Mouse (Mus musculus): ENCODE measurements around the gene Vdr.

Vdr gene

GRCm38 (mm10) chr15:97920306-97920705 is 9.9 kb upstream of the Vdr start:
- DNase-seq (ENCODE audit: low read depth, low spot score) = no peak

GRCm38 (mm10) chr15:97919217-97919616 is 8.8 kb upstream of the Vdr start:
- no peak for DNase-seq (ENCODE audit: low read depth, low spot score)

GRCm38 (mm10) chr15:97917994-97918393 is 7.6 kb upstream of the Vdr start:
- DNase-seq (ENCODE audit: low read depth, low spot score) = no peak

DNA sequence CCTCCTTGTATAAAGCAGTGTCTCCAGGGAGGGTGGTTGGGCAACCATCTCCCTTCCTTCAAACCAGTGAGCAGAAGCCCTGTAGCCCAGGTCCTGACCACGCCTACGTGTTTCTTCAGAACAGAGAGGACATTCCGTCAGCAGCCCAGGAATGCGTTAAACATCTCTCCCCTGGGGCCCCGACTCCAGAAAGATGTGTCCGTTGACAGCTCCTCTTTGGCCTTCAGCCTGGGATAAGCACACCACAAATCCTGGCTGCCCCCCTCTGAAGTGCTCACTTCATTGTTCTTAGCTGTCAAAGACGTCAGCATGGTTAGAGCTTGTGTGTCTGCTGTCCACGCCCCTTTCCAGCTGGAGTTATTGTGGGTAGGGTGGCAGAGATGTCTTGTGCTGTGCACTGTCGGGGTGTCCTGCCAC is 3.9 kb upstream of the Vdr start:
- DNase-seq (ENCODE audit: low read depth, low spot score) = no peak

- peak; percentile 28 for DNase-seq (ENCODE audit: low read depth, low spot score)
These were observed 2.4 kb downstream of the Vdr start for GRCm38 (mm10) chr15:97907801-97908751.

GRCm38 (mm10) chr15:97907202-97907601 is 3.2 kb downstream of the Vdr start:
- DNase-seq (ENCODE audit: low read depth, low spot score) = no peak

DNA sequence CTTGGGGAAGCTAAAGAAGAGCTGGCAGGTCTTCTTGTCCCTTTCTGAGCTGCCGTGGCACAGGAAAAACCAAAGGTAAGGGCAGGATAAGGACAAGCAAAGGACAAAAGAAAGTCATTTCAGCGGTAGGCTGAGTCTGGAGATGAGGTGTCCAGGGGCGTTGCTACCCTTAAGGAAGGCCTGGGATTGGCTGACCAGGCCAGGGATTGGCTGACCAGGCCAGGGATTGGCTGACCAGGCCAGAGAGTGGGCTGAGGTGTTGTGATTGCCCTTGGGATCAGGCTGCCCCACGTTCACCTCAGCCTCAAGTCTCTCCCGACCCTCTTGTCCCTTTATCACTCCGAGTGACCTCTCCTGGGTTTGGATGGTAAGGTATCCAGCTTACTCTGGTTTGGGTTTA is 5.1 kb downstream of the Vdr start:
- no peak for DNase-seq (ENCODE audit: low read depth, low spot score)

GRCm38 (mm10) chr15:97904339-97904991 is 6.0 kb downstream of the Vdr start:
- no peak for DNase-seq (ENCODE audit: low read depth, low spot score)

DNA sequence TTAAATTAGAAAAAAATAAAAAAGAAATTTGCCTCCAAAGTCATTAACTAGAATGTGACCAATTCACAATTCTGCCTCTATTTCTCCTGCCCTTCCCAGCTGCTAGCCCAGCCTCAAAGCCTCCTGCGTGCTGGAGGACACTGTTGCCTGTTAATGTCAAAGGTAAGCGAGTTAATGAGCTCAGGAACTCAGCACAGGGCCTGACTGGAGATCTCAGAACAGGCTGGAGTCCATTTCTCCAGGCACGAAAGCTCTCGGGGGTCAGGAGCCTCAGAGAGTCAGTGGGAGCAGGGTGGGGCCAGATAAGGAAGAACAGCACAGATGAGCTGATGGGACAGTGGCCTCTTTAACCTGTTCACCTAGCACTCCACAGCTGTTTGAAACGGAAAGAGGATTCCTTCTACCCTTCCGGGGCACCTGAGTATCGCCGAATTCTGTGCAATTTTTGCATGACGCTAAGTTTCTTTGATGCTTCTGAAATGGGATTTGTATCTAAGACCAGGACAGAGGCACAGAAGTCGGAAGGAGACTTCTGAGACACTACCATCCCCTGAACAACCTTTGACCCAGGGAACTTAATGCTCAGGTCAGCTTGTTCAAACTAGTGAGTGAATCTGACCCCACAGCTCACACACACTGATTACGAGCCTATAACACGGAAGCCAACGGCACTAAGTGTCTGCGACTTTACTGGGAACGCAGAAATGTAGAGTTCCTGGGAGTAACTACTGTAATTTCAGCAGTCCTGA is 7.0 kb downstream of the Vdr start:
- no peak for DNase-seq (ENCODE audit: low read depth, low spot score)

DNA sequence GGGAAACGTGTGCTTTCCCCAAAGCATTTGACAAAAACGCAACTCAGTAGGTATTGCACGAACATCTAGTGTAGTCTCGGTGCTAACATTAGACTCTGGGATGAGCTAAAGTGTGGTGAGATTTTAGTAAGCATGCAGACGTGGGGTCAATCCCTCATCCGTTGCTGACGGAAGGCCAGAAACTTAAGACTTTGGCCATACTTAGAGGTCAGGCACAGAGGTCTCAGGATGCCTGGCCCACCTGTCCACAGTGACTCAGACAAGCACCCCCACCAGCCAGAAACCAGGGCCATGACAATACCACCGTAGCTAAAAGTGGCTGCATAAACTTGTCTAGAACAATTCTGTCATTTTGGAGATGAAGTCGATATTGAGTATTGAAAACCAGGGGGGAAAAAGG is 9.4 kb downstream of the Vdr start:
- DNase-seq (ENCODE audit: low read depth, low spot score) = no peak

- DNase-seq (ENCODE audit: low read depth, low spot score) = no peak
These were observed 10.0 kb downstream of the Vdr start for GRCm38 (mm10) chr15:97900336-97900912.

DNA sequence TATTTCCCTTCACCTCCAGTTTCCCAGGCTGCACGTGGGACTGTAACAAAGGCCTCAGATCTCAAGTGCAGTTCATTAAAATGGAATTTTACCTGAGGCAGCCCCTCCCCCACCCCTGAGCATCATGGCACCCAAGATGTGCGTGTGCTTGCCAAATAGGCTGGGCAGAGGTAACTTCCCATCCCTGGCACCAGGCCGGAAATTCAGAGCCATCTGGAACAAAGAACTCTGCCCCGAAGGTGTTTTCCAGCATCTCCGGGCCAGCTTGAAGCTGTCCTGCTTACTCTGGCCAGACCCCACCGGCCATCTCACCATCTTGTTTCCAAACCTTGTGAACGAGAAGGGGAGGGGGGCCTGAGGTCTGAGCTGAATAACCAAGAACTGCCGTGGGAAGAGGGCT is 10.7 kb downstream of the Vdr start:
- no peak for DNase-seq (ENCODE audit: low read depth, low spot score)

DNA sequence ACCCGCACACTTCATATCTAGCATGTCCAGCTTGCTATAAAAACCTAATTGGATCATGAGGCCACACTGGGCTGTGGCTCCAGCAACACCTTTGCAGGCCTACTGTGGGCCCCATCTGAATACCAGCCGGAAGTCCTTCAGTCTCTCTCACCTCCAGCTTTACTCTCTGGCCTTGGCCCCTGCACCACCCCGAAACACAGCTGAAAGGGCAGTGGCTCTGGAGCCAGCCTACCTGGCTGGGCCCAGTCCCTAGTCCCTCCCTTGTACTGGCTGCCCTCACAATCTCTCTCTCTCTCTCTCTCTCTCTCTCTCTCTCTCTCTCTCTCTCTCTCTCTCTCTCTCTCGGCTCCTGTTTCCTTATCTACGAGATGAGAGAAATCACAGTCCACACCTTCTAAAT is 11.6 kb downstream of the Vdr start:
- no peak for DNase-seq (ENCODE audit: low read depth, low spot score)

GRCm38 (mm10) chr15:97896861-97897654 is 13.4 kb downstream of the Vdr start:
- no peak for DNase-seq (ENCODE audit: low read depth, low spot score)

GRCm38 (mm10) chr15:97896347-97896746 is 14.1 kb downstream of the Vdr start:
- DNase-seq (ENCODE audit: low read depth, low spot score) = no peak

DNA sequence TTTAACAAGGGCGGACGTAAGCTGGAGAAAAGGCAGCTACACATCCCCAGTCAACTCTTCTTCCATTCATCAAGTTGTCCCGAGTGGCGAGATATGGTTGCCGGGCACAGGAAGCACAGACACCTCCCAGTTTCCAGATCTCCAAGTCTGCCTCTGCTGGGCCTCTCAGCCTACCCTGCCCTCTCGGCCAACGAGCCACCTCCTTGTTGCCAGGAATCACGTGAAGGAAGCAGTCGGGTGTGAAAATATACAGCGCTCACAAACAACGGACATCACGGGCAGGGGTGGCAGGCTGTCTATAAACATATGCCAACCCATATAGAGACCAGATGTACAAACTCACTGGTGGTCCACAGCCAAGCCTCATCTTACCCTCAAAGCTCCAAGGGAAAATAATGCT is 14.6 kb downstream of the Vdr start:
- DNase-seq (ENCODE audit: low read depth, low spot score) = no peak

DNA sequence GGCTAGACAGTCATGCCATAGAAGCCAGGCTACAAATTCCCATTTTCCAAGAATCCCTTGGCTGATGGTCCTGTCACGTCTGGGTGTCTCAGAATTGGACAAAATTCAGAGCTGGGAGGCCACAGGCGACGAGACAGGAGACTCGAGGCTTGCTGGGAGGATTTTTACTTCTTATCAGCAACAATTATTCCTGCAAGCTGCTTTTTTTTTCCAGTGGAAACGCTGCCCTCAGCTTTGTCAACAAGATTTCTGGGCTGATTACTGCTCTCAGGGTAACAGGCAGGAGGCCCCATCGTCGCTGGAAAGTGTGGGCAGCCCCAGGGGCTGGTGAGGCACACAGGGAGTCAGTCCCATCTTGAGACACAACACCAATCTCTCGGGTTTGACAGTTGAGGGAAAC is 17.9 kb downstream of the Vdr start:
- DNase-seq (ENCODE audit: low read depth, low spot score) = no peak

- DNase-seq (ENCODE audit: low read depth, low spot score) = no peak
These were observed 20.0 kb downstream of the Vdr start for GRCm38 (mm10) chr15:97890450-97890849.

DNA sequence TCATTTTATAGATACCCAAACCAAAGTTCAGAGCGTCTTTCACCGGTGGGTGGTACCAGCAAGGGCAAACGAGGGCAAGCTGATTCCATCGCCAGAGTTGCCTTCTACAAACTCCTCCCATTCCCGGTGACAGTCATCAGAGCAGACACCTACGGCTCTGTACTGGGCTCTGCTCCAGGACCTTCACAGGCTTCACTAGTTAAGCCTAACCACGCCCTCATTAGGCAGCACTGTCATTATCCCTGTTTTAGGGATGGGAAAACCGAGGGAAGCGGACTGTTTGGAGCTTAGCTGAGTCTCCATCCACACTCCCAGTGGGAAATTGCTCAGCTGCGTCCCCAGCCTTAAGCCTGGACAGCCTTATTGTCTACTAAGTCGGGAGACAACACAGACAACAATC is 20.4 kb downstream of the Vdr start:
- DNase-seq (ENCODE audit: low read depth, low spot score) = no peak

DNA sequence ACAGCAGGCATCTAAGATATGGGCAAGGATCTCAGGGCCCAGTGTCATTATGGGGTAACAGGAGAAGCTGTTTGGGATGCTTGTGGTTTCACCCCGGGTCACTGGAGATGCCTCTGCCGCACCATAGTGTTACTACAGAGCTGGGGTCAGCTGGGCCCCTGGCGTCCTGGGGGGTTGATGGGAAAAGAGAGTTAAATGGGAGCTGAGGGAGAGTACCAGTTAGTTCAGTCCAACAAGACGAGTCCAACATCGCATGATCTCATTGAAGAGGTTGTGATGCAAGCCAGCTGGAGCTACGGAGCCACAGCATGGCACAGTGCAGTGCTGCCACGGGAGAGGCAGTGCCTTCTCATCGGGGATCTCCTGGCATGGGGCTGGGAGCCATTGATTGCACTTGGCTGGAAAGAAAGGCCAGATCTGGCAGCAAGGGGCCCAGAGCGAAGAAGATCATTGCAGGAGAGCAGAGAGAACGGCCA is 22.9 kb downstream of the Vdr start:
- DNase-seq (ENCODE audit: low read depth, low spot score) = no peak

DNA sequence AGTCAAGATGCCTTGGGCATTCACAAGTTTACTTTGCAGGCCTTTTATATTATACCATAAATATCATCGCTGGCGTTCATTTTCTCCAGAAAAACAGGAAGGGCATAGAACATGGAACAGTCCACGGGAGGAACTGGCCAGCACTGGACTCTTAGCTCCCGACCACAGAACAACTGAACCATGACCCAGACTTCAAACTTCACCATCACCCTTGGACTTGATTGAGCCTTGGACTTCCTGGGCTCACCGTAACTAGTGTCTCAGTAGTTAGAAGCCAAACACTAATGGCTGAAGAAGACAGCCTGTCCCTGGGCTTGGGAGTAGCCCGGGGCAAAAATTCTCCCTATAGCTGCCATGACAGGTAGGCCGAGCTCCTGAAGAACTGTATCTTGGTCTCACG is 29.0 kb downstream of the Vdr start:
- no peak for DNase-seq (ENCODE audit: low read depth, low spot score)

Measured in c-Kit-negative CD71-positive TER-119-positive erythroid progenitor cells, embryonic 14.5 days (primary cell).